Mouse (Mus musculus) liver, embryonic 14.5 days (tissue): ENCODE results near the gene Ltbr.

Source experiments
- CTCF ChIP-seq: IDR thresholded peaks from 2 replicates; pipeline ENCODE4 v1.5.1; 2016; ENCODE audit warnings: antibody characterized with exemption, low read depth, control low read depth
- EP300 ChIP-seq: IDR thresholded peaks from 2 replicates; pipeline ENCODE4 v1.6.1; 2016; ENCODE audit warnings: antibody characterized with exemption, low read depth

- TF ChIP-seq CTCF (no peak), EP300 (no peak)
These were observed 44.9 kb downstream of the Ltbr start for GRCm38 (mm10) chr6:125268799-125269198.
